Mouse (Mus musculus) forebrain, embryonic 12.5 days (tissue): Measurements from ENCODE around the gene Adamts6. TPM values are rescaled to one million over a fixed set of nuclear protein-coding genes. Genes with fewer than 3 reads are reported as not detected.

Experiments used
- ATAC-seq: fragments of 200-750 bp; cut with Nextera tagmentation; 2 replicates; pipeline ENCODE4 v1.8.0; 2017; ENCODE audit warnings: moderate TSS enrichment; ENCODE audit not compliant: low FRiP score
- H3K27ac ChIP-seq: fragments of 300-500 bp; sonication (generic); 2 replicates; pipeline ENCODE4 v1.5.1; 2016; ENCODE audit warnings: mild to moderate bottlenecking
- H3K27me3 ChIP-seq: fragments of 300-500 bp; sonication (generic); 2 replicates; pipeline ENCODE4 v1.6.1; 2016; ENCODE audit warnings: mild to moderate bottlenecking
- H3K36me3 ChIP-seq: fragments of 300-500 bp; sonication (generic); replicated peaks from 2 replicates; pipeline ENCODE4 v1.6.1; 2016; ENCODE audit warnings: mild to moderate bottlenecking
- H3K4me1 ChIP-seq: fragments of 300-500 bp; sonication (generic); 2 replicates; pipeline ENCODE4 v1.6.1; 2016
- H3K4me2 ChIP-seq: fragments of 300-500 bp; sonication (generic); 2 replicates; pipeline ENCODE4 v1.6.1; 2016; ENCODE audit warnings: mild to moderate bottlenecking, moderate library complexity
- H3K4me3 ChIP-seq: fragments of 300-500 bp; sonication (generic); replicated peaks from 2 replicates; pipeline ENCODE4 v1.5.1; 2016; ENCODE audit warnings: mild to moderate bottlenecking
- H3K9ac ChIP-seq: fragments of 300-500 bp; sonication (generic); 2 replicates; pipeline ENCODE4 v1.6.1; 2016; ENCODE audit warnings: mild to moderate bottlenecking
- H3K9me3 ChIP-seq: fragments of 300-500 bp; sonication (generic); 2 replicates; pipeline ENCODE4 v1.6.1; 2016
- WGBS: fragments of 180-500 bp; shearing (Covaris S2); methylation state at CpG from one replicate; pipeline ENCODE4 v1.1.7; 2016; 5-methylcytosine and 5-hydroxymethylcytosine counted together
- polyA plus RNA-seq: library from polyadenylated mRNA; unstranded; fragments of >200 nt; fragmentation: Nextera tagmentation; extraction: Ambion mirVana; gene quantifications from 2 replicates; pipeline ENCODE4 v1.2.1, GENCODE M21; 2016

Gene Adamts6
- polyA plus RNA-seq, 1 experiment from 2014 or later: 4.5 TPM

GRCm38 (mm10) chr13:104482426-104483089 lies 194.9 kb downstream of the Adamts6 start:
- 0 out of 2 replicates have a peak, but pooled peaks cover 4% of the 10 kb centered on the region for H3K36me3 ChIP-seq
- 77% methylated on average over 8 of the region's 8 CpGs for WGBS
- no peak overlapping the region for H3K27ac ChIP-seq
- H3K4me2 ChIP-seq: no peak overlapping the region
- no peaks in the 10 kb centered on the region for H3K9me3 ChIP-seq
- H3K27me3 ChIP-seq: no peaks in the 10 kb centered on the region
- no peaks in the 10 kb centered on the region for H3K4me1 ChIP-seq
- H3K9ac ChIP-seq: no peak overlapping the region
- no peak for ATAC-seq
- H3K4me3 ChIP-seq: no peak overlapping the region

GRCm38 (mm10) chr13:104483111-104483722 lies 195.6 kb downstream of the Adamts6 start:
- Histone ChIP-seq H3K9ac (no peak overlapping the region), H3K36me3 (0 out of 2 replicates have a peak, but pooled peaks cover 4% of the 10 kb centered on the region)
- WGBS: 85% methylated on average over 12 of the region's 12 CpGs

GRCm38 (mm10) chr13:104491046-104491811 lies 203.6 kb downstream of the Adamts6 start:
- Histone ChIP-seq H3K36me3 (no peaks in the 10 kb centered on the region), H3K4me1 (no peaks in the 10 kb centered on the region), H3K4me3 (no peak overlapping the region), H3K27ac (no peak overlapping the region), H3K4me2 (no peak overlapping the region), H3K9ac (no peak overlapping the region), H3K9me3 (no peaks in the 10 kb centered on the region), H3K27me3 (no peaks in the 10 kb centered on the region)
- 76% methylated on average over 4 of the region's 4 CpGs for WGBS
- ATAC-seq: no peak

More at GRCm38 (mm10) chr13:104483111-104483722, 195.6 kb downstream of the Adamts6 start:
- Histone ChIP-seq H3K4me3 (no peak overlapping the region), H3K27me3 (no peaks in the 10 kb centered on the region), H3K9me3 (no peaks in the 10 kb centered on the region), H3K4me2 (no peak overlapping the region), H3K27ac (no peak overlapping the region), H3K4me1 (no peaks in the 10 kb centered on the region)
- ATAC-seq: no peak

GRCm38 (mm10) chr13:104493466-104493993 lies 205.9 kb downstream of the Adamts6 start:
- no peak for ATAC-seq
- 86% methylated on average over 8 of the region's 8 CpGs for WGBS
- Histone ChIP-seq H3K9ac (no peak overlapping the region), H3K9me3 (no peaks in the 10 kb centered on the region), H3K4me3 (no peak overlapping the region), H3K4me2 (no peak overlapping the region), H3K27me3 (no peaks in the 10 kb centered on the region), H3K36me3 (no peaks in the 10 kb centered on the region), H3K4me1 (no peaks in the 10 kb centered on the region), H3K27ac (no peak overlapping the region)

GRCm38 (mm10) chr13:104494200-104494873 lies 206.7 kb downstream of the Adamts6 start:
- Histone ChIP-seq H3K9me3 (no peaks in the 10 kb centered on the region), H3K4me3 (no peak overlapping the region), H3K27me3 (no peaks in the 10 kb centered on the region), H3K4me1 (no peaks in the 10 kb centered on the region), H3K4me2 (no peak overlapping the region), H3K27ac (no peak overlapping the region), H3K9ac (no peak overlapping the region), H3K36me3 (no peaks in the 10 kb centered on the region)
- no peak for ATAC-seq
- WGBS: 73% methylated on average over 8 of the region's 8 CpGs

GRCm38 (mm10) chr13:104497592-104497991 lies 210.0 kb downstream of the Adamts6 start:
- no peak overlapping the region for H3K27ac ChIP-seq
- no peaks in the 10 kb centered on the region for H3K4me1 ChIP-seq
- no peaks in the 10 kb centered on the region for H3K9me3 ChIP-seq
- no peak overlapping the region for H3K9ac ChIP-seq
- WGBS: 83% methylated on average over 3 of the region's 3 CpGs
- H3K27me3 ChIP-seq: no peaks in the 10 kb centered on the region
- H3K4me3 ChIP-seq: no peak overlapping the region
- no peak overlapping the region for H3K4me2 ChIP-seq
- no peaks in the 10 kb centered on the region for H3K36me3 ChIP-seq
- no peak for ATAC-seq

- ATAC-seq: no peak
- H3K4me3 ChIP-seq: no peak overlapping the region
- H3K4me1 ChIP-seq: no peaks in the 10 kb centered on the region
- WGBS: 96% methylated on average over 6 of the region's 6 CpGs
- no peak overlapping the region for H3K4me2 ChIP-seq
- no peak overlapping the region for H3K27ac ChIP-seq
- H3K9me3 ChIP-seq: no peaks in the 10 kb centered on the region
- H3K9ac ChIP-seq: no peak overlapping the region
- H3K36me3 ChIP-seq: no peaks in the 10 kb centered on the region
- H3K27me3 ChIP-seq: no peaks in the 10 kb centered on the region
These were observed 211.0 kb downstream of the Adamts6 start for GRCm38 (mm10) chr13:104498669-104499068.

GRCm38 (mm10) chr13:104499116-104500040 lies 211.7 kb downstream of the Adamts6 start:
- no peak overlapping the region for H3K9ac ChIP-seq
- no peaks in the 10 kb centered on the region for H3K36me3 ChIP-seq
- no peaks in the 10 kb centered on the region for H3K4me1 ChIP-seq
- H3K9me3 ChIP-seq: no peaks in the 10 kb centered on the region
- H3K4me3 ChIP-seq: no peak overlapping the region
- H3K27me3 ChIP-seq: no peaks in the 10 kb centered on the region
- ATAC-seq: no peak
- WGBS: 83% methylated on average over 9 of the region's 9 CpGs
- H3K27ac ChIP-seq: no peak overlapping the region
- H3K4me2 ChIP-seq: no peak overlapping the region

- no peak overlapping the region for H3K4me3 ChIP-seq
- no peak overlapping the region for H3K4me2 ChIP-seq
- no peaks in the 10 kb centered on the region for H3K27me3 ChIP-seq
- H3K27ac ChIP-seq: no peak overlapping the region
- H3K9me3 ChIP-seq: no peaks in the 10 kb centered on the region
- no peaks in the 10 kb centered on the region for H3K36me3 ChIP-seq
- ATAC-seq: no peak
- H3K4me1 ChIP-seq: no peaks in the 10 kb centered on the region
- 90% methylated on average over 7 of the region's 7 CpGs for WGBS
- no peak overlapping the region for H3K9ac ChIP-seq
These were observed 214.8 kb downstream of the Adamts6 start for GRCm38 (mm10) chr13:104502406-104502805.

- Histone ChIP-seq H3K4me3 (no peak overlapping the region), H3K9ac (no peak overlapping the region), H3K4me1 (no peaks in the 10 kb centered on the region), H3K27me3 (no peaks in the 10 kb centered on the region), H3K36me3 (no peaks in the 10 kb centered on the region), H3K9me3 (no peaks in the 10 kb centered on the region), H3K27ac (no peak overlapping the region), H3K4me2 (no peak overlapping the region)
- no peak for ATAC-seq
- 89% methylated on average over 1 of the region's 1 CpGs for WGBS
These were observed 216.4 kb downstream of the Adamts6 start for GRCm38 (mm10) chr13:104504043-104504442.

GRCm38 (mm10) chr13:104506165-104506875 lies 218.7 kb downstream of the Adamts6 start:
- 80% methylated on average over 6 of the region's 6 CpGs for WGBS
- Histone ChIP-seq H3K27ac (no peak overlapping the region), H3K36me3 (no peaks in the 10 kb centered on the region), H3K9me3 (no peaks in the 10 kb centered on the region), H3K4me2 (no peak overlapping the region), H3K9ac (no peak overlapping the region), H3K27me3 (no peaks in the 10 kb centered on the region), H3K4me3 (no peak overlapping the region), H3K4me1 (peaks cover 7% of the 10 kb centered on the region; the same call in 1 of the 2 replicates)
- no peak for ATAC-seq
